Mouse (Mus musculus): ENCODE measurements around the gene Cdh3. TPM values are rescaled to one million over a fixed set of nuclear protein-coding genes. Genes with fewer than 3 reads are reported as not detected.

The Cdh3 gene
- polyA plus RNA-seq, 1 experiment = not detected

GRCm38 (mm10) chr8:106516581-106516980, 5.9 kb downstream of the Cdh3 start:
- Histone ChIP-seq H3K27ac (ENCODE audit: control insufficient read depth, insufficient read depth, low read depth, low read length, poor library complexity) (no peak overlapping the region), H3K4me1 (ENCODE audit: control insufficient read depth, insufficient read depth, low read length) (no peaks in the 10 kb centered on the region), H3K4me3 (replicated peaks; ENCODE audit: control insufficient read depth, low read depth, low read length) (no peak overlapping the region)
- 9% methylated on average over 2 of the region's 2 CpGs for WGBS
- TF ChIP-seq POLR2A (IDR thresholded peaks at IDR 0.05; ENCODE audit: borderline replicate concordance, control insufficient read depth, low read depth, low read length) (no peak), CTCF (IDR thresholded peaks at IDR 0.05; ENCODE audit: control insufficient read depth, insufficient read depth, low read length) (no peak)

- TF ChIP-seq CTCF (IDR thresholded peaks at IDR 0.05; ENCODE audit: control insufficient read depth, insufficient read depth, low read length) = no peak
- no peak for TF ChIP-seq POLR2A (IDR thresholded peaks at IDR 0.05; ENCODE audit: borderline replicate concordance, control insufficient read depth, low read depth, low read length)
- 22% methylated on average over 3 of the region's 3 CpGs for WGBS
- H3K27ac ChIP-seq (ENCODE audit: control insufficient read depth, insufficient read depth, low read depth, low read length, poor library complexity) = no peak overlapping the region
- H3K4me3 ChIP-seq (replicated peaks; ENCODE audit: control insufficient read depth, low read depth, low read length) = no peak overlapping the region
- no peaks in the 10 kb centered on the region for H3K4me1 ChIP-seq (ENCODE audit: control insufficient read depth, insufficient read depth, low read length)
Observed at GRCm38 (mm10) chr8:106518763-106519162, 8.1 kb downstream of the Cdh3 start.

GRCm38 (mm10) chr8:106520578-106520977, 9.9 kb downstream of the Cdh3 start:
- WGBS = 78% methylated on average over 7 of the region's 7 CpGs
- no peak overlapping the region for H3K27ac ChIP-seq (ENCODE audit: control insufficient read depth, insufficient read depth, low read depth, low read length, poor library complexity)
- no peaks in the 10 kb centered on the region for H3K4me1 ChIP-seq (ENCODE audit: control insufficient read depth, insufficient read depth, low read length)
- TF ChIP-seq CTCF (IDR thresholded peaks at IDR 0.05; ENCODE audit: control insufficient read depth, insufficient read depth, low read length) (no peak), POLR2A (IDR thresholded peaks at IDR 0.05; ENCODE audit: borderline replicate concordance, control insufficient read depth, low read depth, low read length) (no peak)
- H3K4me3 ChIP-seq (replicated peaks; ENCODE audit: control insufficient read depth, low read depth, low read length) = no peak overlapping the region

GRCm38 (mm10) chr8:106521845-106522244, 11.2 kb downstream of the Cdh3 start:
- H3K4me3 ChIP-seq (replicated peaks; ENCODE audit: control insufficient read depth, low read depth, low read length) = no peak overlapping the region
- WGBS = 74% methylated on average over 9 of the region's 9 CpGs
- no peak for TF ChIP-seq CTCF (IDR thresholded peaks at IDR 0.05; ENCODE audit: control insufficient read depth, insufficient read depth, low read length)
- no peak for TF ChIP-seq POLR2A (IDR thresholded peaks at IDR 0.05; ENCODE audit: borderline replicate concordance, control insufficient read depth, low read depth, low read length)

GRCm38 (mm10) chr8:106526725-106527124, 16.0 kb downstream of the Cdh3 start:
- Histone ChIP-seq H3K4me1 (ENCODE audit: control insufficient read depth, insufficient read depth, low read length) (no peaks in the 10 kb centered on the region), H3K4me3 (replicated peaks; ENCODE audit: control insufficient read depth, low read depth, low read length) (no peak overlapping the region), H3K27ac (ENCODE audit: control insufficient read depth, insufficient read depth, low read depth, low read length, poor library complexity) (no peak overlapping the region)
- WGBS = 60% methylated on average over 6 of the region's 6 CpGs
- TF ChIP-seq CTCF (IDR thresholded peaks at IDR 0.05; ENCODE audit: control insufficient read depth, insufficient read depth, low read length) (no peak), POLR2A (IDR thresholded peaks at IDR 0.05; ENCODE audit: borderline replicate concordance, control insufficient read depth, low read depth, low read length) (no peak)

More at GRCm38 (mm10) chr8:106521845-106522244, 11.2 kb downstream of the Cdh3 start:
- Histone ChIP-seq H3K27ac (ENCODE audit: control insufficient read depth, insufficient read depth, low read depth, low read length, poor library complexity) (no peak overlapping the region), H3K4me1 (ENCODE audit: control insufficient read depth, insufficient read depth, low read length) (no peaks in the 10 kb centered on the region)

- no peak for TF ChIP-seq POLR2A (IDR thresholded peaks at IDR 0.05; ENCODE audit: borderline replicate concordance, control insufficient read depth, low read depth, low read length)
- TF ChIP-seq CTCF (IDR thresholded peaks at IDR 0.05; ENCODE audit: control insufficient read depth, insufficient read depth, low read length) = peak; percentile 28; the same call in 1 of the 2 replicates
- WGBS = 79% methylated on average over 9 of the region's 9 CpGs
- Histone ChIP-seq H3K4me1 (ENCODE audit: control insufficient read depth, insufficient read depth, low read length) (no peaks in the 10 kb centered on the region), H3K4me3 (replicated peaks; ENCODE audit: control insufficient read depth, low read depth, low read length) (no peak overlapping the region), H3K27ac (ENCODE audit: control insufficient read depth, insufficient read depth, low read depth, low read length, poor library complexity) (no peak overlapping the region)
Observed at GRCm38 (mm10) chr8:106527241-106528036, 16.7 kb downstream of the Cdh3 start.

- no peak overlapping the region for H3K4me3 ChIP-seq (replicated peaks; ENCODE audit: control insufficient read depth, low read depth, low read length)
- TF ChIP-seq POLR2A (IDR thresholded peaks at IDR 0.05; ENCODE audit: borderline replicate concordance, control insufficient read depth, low read depth, low read length) = no peak
- WGBS = 79% methylated on average over 9 of the region's 9 CpGs
Observed at GRCm38 (mm10) chr8:106528596-106529249, 18.0 kb downstream of the Cdh3 start.

GRCm38 (mm10) chr8:106529885-106530482, 19.3 kb downstream of the Cdh3 start:
- Histone ChIP-seq H3K27ac (ENCODE audit: control insufficient read depth, insufficient read depth, low read depth, low read length, poor library complexity) (no peak overlapping the region), H3K4me3 (replicated peaks; ENCODE audit: control insufficient read depth, low read depth, low read length) (no peak overlapping the region), H3K4me1 (ENCODE audit: control insufficient read depth, insufficient read depth, low read length) (no peaks in the 10 kb centered on the region)
- no peak for TF ChIP-seq CTCF (IDR thresholded peaks at IDR 0.05; ENCODE audit: control insufficient read depth, insufficient read depth, low read length)
- TF ChIP-seq POLR2A (IDR thresholded peaks at IDR 0.05; ENCODE audit: borderline replicate concordance, control insufficient read depth, low read depth, low read length) = no peak
- 79% methylated on average over 10 of the region's 10 CpGs for WGBS

More at GRCm38 (mm10) chr8:106528596-106529249, 18.0 kb downstream of the Cdh3 start:
- no peaks in the 10 kb centered on the region for H3K4me1 ChIP-seq (ENCODE audit: control insufficient read depth, insufficient read depth, low read length)
- no peak overlapping the region for H3K27ac ChIP-seq (ENCODE audit: control insufficient read depth, insufficient read depth, low read depth, low read length, poor library complexity)

Measured in bone marrow, adult 2 months (tissue).